Mouse (Mus musculus) kidney, embryonic 15.5 days (tissue): Measurements from ENCODE around the gene Dip2c. TPM values are rescaled to one million over a fixed set of nuclear protein-coding genes. Genes with fewer than 3 reads are reported as not detected.
A peak's percentile ranks its signal among the peaks of the same experiment; 100 is the strongest.

ENCODE experiments used
- ATAC-seq: fragments of 200-750 bp; cut with Nextera tagmentation; replicated peaks from 2 replicates; pipeline ENCODE4 v1.8.0; 2017; ENCODE audit warnings: moderate TSS enrichment; ENCODE audit not compliant: low FRiP score
- H3K27ac ChIP-seq: fragments of 300-500 bp; sonication (generic); 2 replicates; pipeline ENCODE4 v1.5.1; 2015; ENCODE audit warnings: mild to moderate bottlenecking, inconsistent platforms
- H3K27me3 ChIP-seq: fragments of 300-500 bp; sonication (generic); 2 replicates; pipeline ENCODE4 v1.6.1; 2015; ENCODE audit warnings: inconsistent platforms
- H3K36me3 ChIP-seq: fragments of 300-500 bp; sonication (generic); 2 replicates; pipeline ENCODE4 v1.6.1; 2015; ENCODE audit warnings: inconsistent platforms
- H3K4me1 ChIP-seq: fragments of 300-500 bp; sonication (generic); 2 replicates; pipeline ENCODE4 v1.6.1; 2015; ENCODE audit warnings: inconsistent platforms
- H3K4me2 ChIP-seq: fragments of 300-500 bp; sonication (generic); 2 replicates; pipeline ENCODE4 v1.6.1; 2015; ENCODE audit warnings: moderate library complexity, mild to moderate bottlenecking, inconsistent platforms
- H3K4me3 ChIP-seq: fragments of 300-500 bp; sonication (generic); replicated peaks from 2 replicates; pipeline ENCODE4 v1.5.1; 2015; ENCODE audit warnings: mild to moderate bottlenecking, inconsistent platforms
- H3K9ac ChIP-seq: fragments of 300-500 bp; sonication (generic); 2 replicates; pipeline ENCODE4 v1.6.1; 2015; ENCODE audit warnings: mild to moderate bottlenecking, inconsistent platforms
- H3K9me3 ChIP-seq: fragments of 300-500 bp; sonication (generic); replicated peaks from 2 replicates; pipeline ENCODE4 v1.6.1; 2016; ENCODE audit warnings: inconsistent platforms
- WGBS: fragments of 180-500 bp; shearing (Covaris S2); methylation state at CpG from one replicate; pipeline ENCODE4 v1.1.7; 2015; ENCODE audit warnings: mixed read lengths; 5-methylcytosine and 5-hydroxymethylcytosine counted together
- polyA plus RNA-seq: library from polyadenylated mRNA; unstranded; fragments of >200 nt; fragmentation: Nextera tagmentation; extraction: Ambion mirVana; gene quantifications from 2 replicates; pipeline ENCODE4 v1.2.1, GENCODE M21; 2015

Dip2c gene
- polyA plus RNA-seq, 1 experiment from 2014 or later: 5.2 TPM

DNA sequence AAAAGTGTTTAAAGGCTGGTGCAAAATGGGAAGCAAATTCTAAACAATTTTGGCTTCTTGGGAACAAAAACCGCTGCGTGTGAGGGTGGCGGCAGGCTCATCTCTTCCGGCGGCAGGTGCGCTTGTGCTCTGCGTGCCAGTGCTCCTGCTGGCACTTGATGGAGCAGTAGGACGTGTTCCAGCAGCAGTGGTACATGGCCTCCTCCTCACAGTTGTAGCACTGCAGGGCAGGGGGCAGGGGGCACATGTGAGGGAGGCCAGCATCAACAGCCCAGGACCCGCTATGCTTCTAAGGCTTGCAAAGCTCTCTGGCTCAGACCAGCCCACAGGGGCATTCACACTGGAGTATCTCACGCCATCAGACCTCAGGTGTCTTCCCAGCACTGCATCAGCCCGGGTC lies 410.4 kb downstream of the Dip2c start:
- Histone ChIP-seq H3K4me1 (no peaks in the 10 kb centered on the region), H3K27me3 (no peaks in the 10 kb centered on the region), H3K4me3 (no peak overlapping the region), H3K4me2 (no peak overlapping the region), H3K9ac (no peak overlapping the region), H3K36me3 (peaks cover 96% of the 10 kb centered on the region), H3K9me3 (no peaks in the 10 kb centered on the region), H3K27ac (no peak overlapping the region)
- no peak for ATAC-seq
- 91% methylated on average over 11 of the region's 11 CpGs for WGBS

DNA sequence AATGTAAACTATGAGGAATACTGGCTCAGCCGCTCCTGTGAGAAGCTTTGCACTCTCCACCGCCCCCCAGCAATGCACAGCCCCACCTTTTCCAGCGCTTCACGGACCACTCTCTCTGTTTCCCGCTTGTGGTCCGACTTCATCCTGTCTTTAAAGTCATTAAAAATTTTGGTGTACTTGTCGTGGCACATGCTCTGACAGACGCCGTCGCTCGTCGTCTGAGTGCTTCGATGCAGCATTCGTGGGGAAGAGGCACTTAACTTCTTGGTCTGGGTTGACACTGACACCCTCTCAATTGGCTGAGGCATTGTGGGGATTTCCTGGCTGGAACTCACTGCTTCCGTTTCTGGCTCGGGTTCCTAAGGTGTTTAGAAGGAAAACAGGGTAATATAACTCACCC lies 413.0 kb downstream of the Dip2c start:
- ATAC-seq: no peak
- H3K4me3 ChIP-seq: no peak overlapping the region
- 86% methylated on average over 16 of the region's 16 CpGs for WGBS
- H3K27me3 ChIP-seq: no peaks in the 10 kb centered on the region
- H3K27ac ChIP-seq: no peak overlapping the region
- no peak overlapping the region for H3K4me2 ChIP-seq
- H3K36me3 ChIP-seq: peaks cover 94% of the 10 kb centered on the region
- no peaks in the 10 kb centered on the region for H3K4me1 ChIP-seq
- no peaks in the 10 kb centered on the region for H3K9me3 ChIP-seq
- no peak overlapping the region for H3K9ac ChIP-seq

DNA sequence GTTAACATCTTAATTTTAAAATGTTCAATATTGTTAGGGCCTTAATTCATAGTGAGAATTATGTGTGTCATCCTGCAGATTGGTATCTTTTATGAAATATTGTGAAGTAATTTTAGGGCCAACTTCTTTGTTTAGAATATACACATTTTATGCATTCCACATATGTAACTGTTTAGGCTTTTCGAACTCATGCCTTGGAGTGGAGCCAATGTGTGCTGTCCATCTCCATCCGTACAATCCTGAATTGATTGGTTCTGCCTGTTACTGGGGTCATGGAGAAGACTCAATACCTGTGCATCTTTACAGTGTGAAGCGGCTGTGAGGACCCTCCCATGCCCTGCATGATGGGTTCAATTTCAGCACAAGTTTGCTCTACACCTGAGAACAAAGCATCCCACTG lies 416.5 kb downstream of the Dip2c start:
- Histone ChIP-seq H3K4me1 (no peaks in the 10 kb centered on the region), H3K36me3 (peaks cover 96% of the 10 kb centered on the region), H3K9me3 (no peaks in the 10 kb centered on the region), H3K27me3 (no peaks in the 10 kb centered on the region), H3K27ac (no peak overlapping the region), H3K4me2 (no peak overlapping the region), H3K4me3 (no peak overlapping the region), H3K9ac (no peak overlapping the region)
- WGBS: 91% methylated on average over 3 of the region's 3 CpGs
- ATAC-seq: no peak

DNA sequence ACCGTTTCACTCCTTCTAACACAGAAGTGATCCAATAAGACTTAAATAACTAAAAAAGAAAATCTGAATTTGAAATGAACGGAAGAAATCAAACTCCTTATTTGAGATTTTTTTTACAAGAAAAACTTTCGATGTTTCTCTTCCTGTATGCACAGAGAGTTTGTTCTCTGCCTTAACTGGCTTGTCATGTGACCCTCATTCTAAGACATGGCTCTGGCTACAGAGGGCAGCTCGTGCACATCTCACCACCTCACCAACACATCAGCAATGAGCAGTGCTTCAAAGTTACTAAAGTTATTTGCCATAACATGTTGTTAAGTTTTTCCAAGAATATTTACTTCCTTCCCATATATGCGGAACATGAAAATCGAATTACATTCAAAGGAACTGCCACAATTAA lies 418.3 kb downstream of the Dip2c start:
- Histone ChIP-seq H3K4me1 (no peaks in the 10 kb centered on the region), H3K27ac (no peak overlapping the region), H3K4me2 (no peak overlapping the region), H3K4me3 (no peak overlapping the region), H3K36me3 (peaks cover 84% of the 10 kb centered on the region), H3K9me3 (no peaks in the 10 kb centered on the region), H3K9ac (no peak overlapping the region), H3K27me3 (no peaks in the 10 kb centered on the region)
- 95% methylated on average over 6 of the region's 6 CpGs for WGBS
- ATAC-seq: no peak

DNA sequence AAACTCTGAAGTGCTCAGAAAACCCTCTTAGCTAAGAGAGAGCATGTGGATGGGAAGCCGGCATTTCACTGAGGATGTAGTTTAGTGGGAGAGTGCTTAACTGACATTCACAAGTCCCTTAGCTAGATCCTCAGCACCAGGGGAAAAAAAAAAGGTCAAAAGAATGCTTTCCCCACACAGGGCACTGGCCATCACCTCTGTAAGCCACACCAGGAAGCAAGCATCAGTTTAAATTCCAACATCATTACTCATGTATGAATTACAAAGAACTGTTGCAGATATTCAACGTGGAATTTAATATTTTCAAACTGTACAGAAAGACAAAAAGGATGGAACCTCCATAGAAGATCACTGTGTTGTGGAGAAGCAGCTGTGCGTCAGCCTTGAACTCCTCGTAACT lies 419.1 kb downstream of the Dip2c start:
- no peaks in the 10 kb centered on the region for H3K9me3 ChIP-seq
- no peak overlapping the region for H3K4me3 ChIP-seq
- peaks cover 78% of the 10 kb centered on the region for H3K36me3 ChIP-seq
- no peak overlapping the region for H3K9ac ChIP-seq
- no peak overlapping the region for H3K27ac ChIP-seq
- H3K4me1 ChIP-seq: no peaks in the 10 kb centered on the region
- no peak for ATAC-seq
- WGBS: 84% methylated on average over 4 of the region's 4 CpGs
- no peaks in the 10 kb centered on the region for H3K27me3 ChIP-seq
- no peak overlapping the region for H3K4me2 ChIP-seq

DNA sequence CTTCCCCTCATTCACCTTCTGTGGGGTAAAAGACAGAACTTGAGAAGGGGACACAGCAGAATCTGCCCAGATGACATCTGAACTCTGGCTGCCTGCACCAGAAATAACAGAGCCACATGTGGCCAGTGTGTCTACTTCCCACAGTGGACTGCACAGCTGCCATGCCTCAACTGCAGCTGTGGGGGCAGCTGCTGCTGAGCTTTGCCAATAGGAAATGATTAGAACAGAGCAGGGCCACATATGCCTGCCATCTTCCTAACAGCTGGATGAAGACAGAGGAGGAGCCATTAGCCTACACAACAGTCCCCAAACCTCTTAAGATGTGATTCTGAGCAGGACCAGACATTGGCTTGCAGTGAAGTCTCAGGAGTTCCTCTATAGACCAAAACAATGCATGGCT lies 419.5 kb downstream of the Dip2c start:
- Histone ChIP-seq H3K27ac (no peak overlapping the region), H3K4me1 (no peaks in the 10 kb centered on the region), H3K4me2 (no peak overlapping the region), H3K4me3 (no peak overlapping the region), H3K9me3 (no peaks in the 10 kb centered on the region), H3K36me3 (peaks cover 76% of the 10 kb centered on the region), H3K27me3 (no peaks in the 10 kb centered on the region), H3K9ac (no peak overlapping the region)
- 0 out of 2 replicates have a peak, but pooled peaks have one; percentile 22 for ATAC-seq

DNA sequence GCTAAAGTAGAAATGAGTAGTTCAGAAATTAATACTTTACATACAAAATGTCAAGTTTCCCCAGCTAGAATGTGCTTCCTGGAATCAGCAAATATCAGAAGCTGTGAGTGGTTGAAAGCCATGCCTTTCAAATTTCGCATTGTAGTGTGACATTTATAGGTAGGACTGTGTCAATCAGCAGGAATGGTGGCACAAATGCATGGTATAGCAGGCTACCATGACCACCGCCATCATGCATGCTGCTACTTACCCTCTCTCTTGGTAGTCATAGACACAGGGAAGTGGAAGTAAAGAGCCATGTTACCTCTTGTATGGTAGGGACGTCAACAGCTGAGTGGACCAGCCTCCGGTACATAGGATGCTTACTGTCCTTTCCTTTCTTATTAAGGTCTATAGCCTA lies 421.0 kb downstream of the Dip2c start:
- Histone ChIP-seq H3K4me1 (no peaks in the 10 kb centered on the region), H3K9ac (no peak overlapping the region), H3K27me3 (no peaks in the 10 kb centered on the region), H3K4me2 (no peak overlapping the region), H3K4me3 (no peak overlapping the region), H3K36me3 (peaks cover 61% of the 10 kb centered on the region), H3K9me3 (no peaks in the 10 kb centered on the region), H3K27ac (no peak overlapping the region)
- no peak for ATAC-seq
- 97% methylated on average over 4 of the region's 4 CpGs for WGBS

DNA sequence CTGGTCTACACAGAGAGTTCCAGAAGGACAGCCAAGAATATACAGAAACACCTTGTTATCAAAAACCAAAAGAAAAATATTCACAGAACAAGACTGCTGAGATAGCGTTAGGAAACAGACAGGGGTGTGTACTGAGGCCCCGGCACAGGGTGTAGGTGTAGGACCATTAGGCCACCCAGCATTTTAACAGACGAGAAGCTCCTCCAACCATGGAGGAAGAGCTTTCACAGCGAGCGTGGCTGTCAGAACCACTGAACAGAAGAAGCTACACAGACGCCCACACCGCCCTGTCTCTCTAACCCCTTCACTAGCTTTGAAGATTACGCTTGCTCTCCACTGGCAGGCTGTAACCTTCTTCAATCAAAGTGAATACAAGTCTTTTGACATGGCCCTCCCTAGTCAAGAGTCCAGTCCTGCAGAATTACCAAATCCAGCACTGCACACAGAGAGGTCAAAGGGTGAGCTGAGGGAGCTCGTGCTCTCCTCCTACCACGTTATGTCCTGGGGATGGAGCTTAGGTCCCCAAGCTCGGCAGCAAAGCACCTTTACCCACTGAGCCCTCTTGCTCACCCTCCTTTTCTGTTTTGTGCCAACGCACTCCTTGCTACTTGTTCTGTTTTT lies 426.4 kb downstream of the Dip2c start:
- H3K9ac ChIP-seq: no peak overlapping the region
- WGBS: 79% methylated on average over 12 of the region's 12 CpGs
- no peak overlapping the region for H3K4me2 ChIP-seq
- ATAC-seq: no peak
- H3K4me3 ChIP-seq: no peak overlapping the region
- no peaks in the 10 kb centered on the region for H3K9me3 ChIP-seq
- H3K4me1 ChIP-seq: no peaks in the 10 kb centered on the region
- no peaks in the 10 kb centered on the region for H3K27me3 ChIP-seq
- H3K36me3 ChIP-seq: peaks cover 24% of the 10 kb centered on the region
- no peak overlapping the region for H3K27ac ChIP-seq

DNA sequence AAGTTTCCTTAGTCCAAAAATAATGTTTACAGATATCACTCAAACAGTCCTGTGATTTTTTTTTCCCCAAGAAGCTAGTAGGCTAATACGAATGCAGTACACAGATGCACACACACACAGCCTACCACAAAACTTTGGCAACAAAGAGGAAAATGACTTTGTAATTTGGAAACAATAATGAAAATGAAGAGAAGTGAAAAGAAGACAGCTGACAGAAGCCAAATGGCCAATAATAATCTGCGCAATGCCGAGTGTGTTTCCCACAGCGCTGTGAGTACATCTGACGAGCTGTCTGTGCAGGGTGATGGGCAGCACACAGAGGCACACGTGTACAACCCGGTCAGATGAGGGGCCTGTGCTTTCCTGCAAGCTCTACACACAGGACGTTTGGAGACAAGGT lies 430.4 kb downstream of the Dip2c start:
- Histone ChIP-seq H3K9me3 (no peaks in the 10 kb centered on the region), H3K4me1 (no peaks in the 10 kb centered on the region), H3K27ac (no peak overlapping the region), H3K27me3 (no peaks in the 10 kb centered on the region), H3K4me2 (no peak overlapping the region), H3K4me3 (no peak overlapping the region), H3K9ac (no peak overlapping the region), H3K36me3 (peaks cover 25% of the 10 kb centered on the region; the same call in 1 of the 2 replicates)
- no peak for ATAC-seq
- whole genome bisulfite sequencing: 93% methylated on average over 8 of the region's 8 CpGs

DNA sequence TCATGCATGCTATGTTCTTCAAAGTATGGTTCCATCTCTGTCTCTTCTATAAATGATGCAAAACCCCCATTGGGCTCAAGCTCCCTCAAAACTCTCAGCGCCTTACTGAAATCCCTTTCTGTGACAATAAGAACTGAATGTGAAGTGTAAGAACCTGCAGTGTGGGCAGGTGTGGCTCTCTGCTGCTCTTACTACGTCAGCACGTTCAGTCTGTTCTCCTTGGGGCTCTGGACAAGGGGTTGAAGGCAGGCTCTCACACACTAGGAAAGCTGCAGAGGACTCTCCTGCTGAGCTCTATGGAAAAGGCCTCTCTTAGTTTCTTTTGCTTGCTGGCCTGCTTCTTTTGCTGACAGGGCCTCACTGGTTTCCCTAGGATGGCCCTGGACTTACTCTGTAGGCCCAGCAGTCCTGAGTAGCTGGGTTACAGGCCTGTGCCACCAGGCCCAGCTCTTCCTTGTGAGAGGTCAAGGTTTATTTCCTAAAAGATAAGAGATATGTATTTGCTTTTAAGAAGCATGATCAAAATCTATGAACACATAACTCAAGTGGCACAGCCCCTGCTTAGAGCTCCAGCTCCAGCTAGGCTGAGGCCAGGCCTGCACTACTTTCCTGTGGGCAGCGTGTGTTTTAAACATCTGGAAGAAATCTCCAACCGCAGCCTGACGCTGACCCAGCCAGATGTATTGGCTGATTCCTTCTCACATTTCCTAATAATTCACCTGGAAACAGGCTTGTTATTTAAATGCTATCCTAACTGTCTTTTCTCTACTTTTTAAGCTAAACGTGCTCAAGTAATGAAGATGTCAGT lies 432.3 kb downstream of the Dip2c start:
- Histone ChIP-seq H3K4me1 (no peaks in the 10 kb centered on the region), H3K36me3 (peaks cover 28% of the 10 kb centered on the region; the same call in 1 of the 2 replicates), H3K9ac (no peak overlapping the region), H3K4me3 (no peak overlapping the region), H3K4me2 (no peak overlapping the region), H3K9me3 (no peaks in the 10 kb centered on the region), H3K27ac (no peak overlapping the region), H3K27me3 (no peaks in the 10 kb centered on the region)
- no peak for ATAC-seq
- WGBS: 66% methylated on average over 7 of the region's 7 CpGs

DNA sequence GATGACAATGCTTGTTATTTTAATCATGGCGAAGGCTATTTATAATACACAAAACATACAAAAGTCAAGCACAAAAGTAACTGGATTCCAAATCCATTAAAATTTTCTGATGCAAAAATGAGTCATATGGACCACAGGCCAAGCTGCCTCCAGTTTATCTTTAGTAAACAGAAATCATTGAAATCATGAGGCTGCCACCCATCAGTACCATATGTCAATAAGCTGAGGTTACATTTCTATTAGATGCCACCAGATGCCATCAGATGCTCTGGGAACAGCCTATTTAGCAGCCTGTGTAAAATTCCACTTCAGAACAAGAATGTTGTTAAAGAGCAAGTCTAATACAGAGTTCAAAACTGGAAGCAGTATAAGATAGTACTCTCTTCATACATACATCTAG lies 436.1 kb downstream of the Dip2c start:
- no peak for ATAC-seq
- Histone ChIP-seq H3K9me3 (no peaks in the 10 kb centered on the region), H3K9ac (no peak overlapping the region), H3K27ac (no peak overlapping the region), H3K36me3 (peaks cover 26% of the 10 kb centered on the region), H3K27me3 (no peaks in the 10 kb centered on the region), H3K4me2 (no peak overlapping the region), H3K4me1 (no peaks in the 10 kb centered on the region), H3K4me3 (no peak overlapping the region)
- 94% methylated on average over 1 of the region's 1 CpGs for WGBS

DNA sequence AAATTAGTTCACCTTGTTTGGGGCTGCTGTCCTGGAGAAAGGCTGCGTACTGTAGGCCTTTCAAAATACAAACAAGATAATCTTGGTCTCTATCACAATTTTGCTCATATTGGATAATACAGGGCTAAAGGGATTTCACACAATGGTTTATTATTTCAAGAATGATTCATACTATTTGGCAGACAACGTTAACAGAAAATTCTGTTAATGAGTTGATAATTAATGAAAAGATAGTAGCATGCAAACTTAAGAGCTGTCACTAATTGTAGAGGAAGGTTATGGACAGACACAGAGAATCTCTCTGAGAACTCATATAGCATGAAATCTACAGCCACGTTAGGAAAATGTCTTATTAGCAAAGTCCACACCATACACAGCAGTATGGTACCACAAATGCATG lies 436.6 kb downstream of the Dip2c start:
- H3K27ac ChIP-seq: no peak overlapping the region
- peaks cover 27% of the 10 kb centered on the region for H3K36me3 ChIP-seq
- no peaks in the 10 kb centered on the region for H3K9me3 ChIP-seq
- H3K4me1 ChIP-seq: no peaks in the 10 kb centered on the region
- H3K4me3 ChIP-seq: no peak overlapping the region
- no peaks in the 10 kb centered on the region for H3K27me3 ChIP-seq
- no peak for ATAC-seq
- 87% methylated on average over 3 of the region's 3 CpGs for WGBS
- H3K4me2 ChIP-seq: no peak overlapping the region
- H3K9ac ChIP-seq: no peak overlapping the region
